19 mouse cellular contexts compared by ENCODE assay signal in genomic region chr13:105911811-105912210, GRCm38 (mm10).
DNase-seq lines count a peak whose midpoint lies in the region; ATAC-seq and TF ChIP-seq lines count a peak whose summit lies in the region.
"Had no signal": no experiment of that assay in that cellular context is flagged by ENCODE, and none has a peak within 500 bp of the region (broad histone marks: within the 10 kb centered on the region; RNA-seq: fewer than 3 reads in every experiment).

No protein-coding gene starts in this region.

- DNase-seq in adrenal gland, adult 8-10 months, result peak; percentile 1
- no peak for DNase-seq in adrenal gland, postnatal 25 days
- peak; percentile 56 for DNase-seq in fat pad, adult 2 months (ENCODE audit: extremely low read depth, low read depth, low spot score)
- DNase-seq in gonadal fat pad, adult 2 months (ENCODE audit: low read depth), result peak; percentile 70
- DNase-seq in midbrain, postnatal 0 days (ENCODE audit: low spot score), result no peak
- DNase-seq: adrenal gland, postnatal 14 days; cerebellum, adult 11 months; cerebellum, adult 18-20 months; cerebellum, adult 8-10 months; cerebellum, adult 9-11 months; cerebellum, postnatal 14 days; cerebellum, postnatal 36 days; embryo, embryonic 11 days; forebrain, postnatal 0 days had no signal

- no peak for ATAC-seq in midbrain, postnatal 0 days (ENCODE audit: low FRiP score)
- ATAC-seq: forebrain, embryonic 13.5 days; forebrain, embryonic 15.5 days; forebrain, postnatal 0 days had no signal

- no peak overlapping the region for H3K4me3 ChIP-seq in midbrain, postnatal 0 days (ENCODE audit: low read depth, low read length)
- H3K4me3 ChIP-seq: embryonic facial prominence, embryonic 13.5 days; embryonic facial prominence, embryonic 15.5 days; erythroblast, embryonic 14.5 days; forebrain, embryonic 13.5 days; forebrain, embryonic 15.5 days had no signal

- H3K9me3 ChIP-seq in midbrain, postnatal 0 days (ENCODE audit: low read length), result no peaks in the 10 kb centered on the region
- H3K9me3 ChIP-seq: embryonic facial prominence, embryonic 13.5 days; embryonic facial prominence, embryonic 15.5 days; forebrain, embryonic 13.5 days; forebrain, embryonic 15.5 days had no signal

- H3K9ac ChIP-seq in midbrain, postnatal 0 days (replicated peaks; ENCODE audit: low read length, poor library complexity, severe bottlenecking), result no peak overlapping the region
- H3K9ac ChIP-seq: embryonic facial prominence, embryonic 13.5 days; embryonic facial prominence, embryonic 15.5 days; forebrain, embryonic 13.5 days; forebrain, embryonic 15.5 days; forebrain, postnatal 0 days had no signal

- TF ChIP-seq CTCF in midbrain, postnatal 0 days (IDR thresholded peaks at IDR 0.05), result no peak

- no peaks in the 10 kb centered on the region for H3K4me1 ChIP-seq in midbrain, postnatal 0 days (ENCODE audit: insufficient read depth, low read length)
- H3K4me1 ChIP-seq: embryonic facial prominence, embryonic 13.5 days; embryonic facial prominence, embryonic 15.5 days; forebrain, embryonic 13.5 days; forebrain, embryonic 15.5 days had no signal

- H3K36me3 ChIP-seq in midbrain, postnatal 0 days (ENCODE audit: insufficient read depth, low read length), result no peaks in the 10 kb centered on the region
- H3K36me3 ChIP-seq: embryonic facial prominence, embryonic 13.5 days; embryonic facial prominence, embryonic 15.5 days; forebrain, embryonic 15.5 days had no signal

- no peak overlapping the region for H3K4me2 ChIP-seq in midbrain, postnatal 0 days (ENCODE audit: low read depth, low read length, poor library complexity, severe bottlenecking)
- H3K4me2 ChIP-seq: embryonic facial prominence, embryonic 13.5 days; embryonic facial prominence, embryonic 15.5 days; forebrain, embryonic 13.5 days; forebrain, embryonic 15.5 days had no signal

- H3K27ac ChIP-seq in midbrain, postnatal 0 days (ENCODE audit: low read depth, low read length), result no peak overlapping the region
- H3K27ac ChIP-seq: embryonic facial prominence, embryonic 13.5 days; embryonic facial prominence, embryonic 15.5 days; forebrain, embryonic 13.5 days; forebrain, embryonic 15.5 days had no signal

- H3K27me3 ChIP-seq in midbrain, postnatal 0 days (ENCODE audit: insufficient read depth, low read length), result no peaks in the 10 kb centered on the region
- H3K27me3 ChIP-seq: embryonic facial prominence, embryonic 13.5 days; embryonic facial prominence, embryonic 15.5 days; forebrain, embryonic 13.5 days; forebrain, embryonic 15.5 days had no signal

- 87% methylated on average over 2 of the region's 2 CpGs for WGBS in midbrain, postnatal 0 days

Comparison
In these comparisons a context has a peak if more than half of its experiments do, and no peak if none do; other contexts are left out.
1. DNase-seq: peak in adrenal gland, adult 8-10 months (single experiment), fat pad, adult 2 months (single experiment) and gonadal fat pad, adult 2 months (single experiment); none in adrenal gland, postnatal 25 days (single experiment) and midbrain, postnatal 0 days (single experiment).